Mouse (Mus musculus) myocyte (in vitro differentiated cells): ENCODE data around the gene Gtpbp10. TPM values are rescaled to one million over a fixed set of nuclear protein-coding genes. Genes with fewer than 3 reads are reported as not detected.
A peak's percentile ranks its signal among the peaks of the same experiment; 100 is the strongest.

Experiments
- H3K27me3 ChIP-seq: one replicate; pipeline ENCODE4 v1.6.1; 2011; ENCODE audit not compliant: control insufficient read depth, insufficient read depth, insufficient read length
- H3K36me3 ChIP-seq: one replicate; pipeline ENCODE4 v1.6.1; 2011; ENCODE audit not compliant: control insufficient read depth, insufficient read depth
- H3K4me2 ChIP-seq: one replicate; pipeline ENCODE4 v1.6.1; 2011; ENCODE audit warnings: low read depth, control low read depth
- H3K4me3 ChIP-seq: one replicate; pipeline ENCODE4 v1.5.1; 2011; ENCODE audit warnings: mild to moderate bottlenecking, control low read depth, moderate library complexity
- H3K79me2 ChIP-seq: one replicate; pipeline ENCODE4 v1.6.1; 2011; ENCODE audit not compliant: control insufficient read depth, insufficient read depth
- H3ac ChIP-seq: one replicate; pipeline ENCODE4 v1.6.1; 2011; ENCODE audit not compliant: control insufficient read depth, insufficient read length
- CEBPB ChIP-seq: IDR thresholded peaks from 2 replicates; pipeline ENCODE4 v1.6.1; 2011; ENCODE audit warnings: mild to moderate bottlenecking, moderate library complexity; ENCODE audit not compliant: poor library complexity, insufficient read depth, severe bottlenecking
- E2F4 ChIP-seq: IDR thresholded peaks from one replicate; pipeline ENCODE4 v1.6.1; 2011; ENCODE audit warnings: mild to moderate bottlenecking, control low read depth, moderate library complexity; ENCODE audit not compliant: insufficient read depth
- MAX ChIP-seq: IDR thresholded peaks from one replicate; pipeline ENCODE4 v1.6.1; 2011; ENCODE audit warnings: low read depth, mild to moderate bottlenecking, control low read depth
- MYOD1 ChIP-seq, 3 experiments: IDR thresholded peaks; one replicate each; pipeline ENCODE4 v1.6.1; 2011; ENCODE audit warnings: control low read depth in 2 of 3, low read depth in 2 of 3, mild to moderate bottlenecking in 2 of 3, moderate library complexity in 1 of 3; ENCODE audit not compliant: insufficient read length in 2 of 3, control insufficient read depth in 1 of 3
- MYOG ChIP-seq, 3 experiments: IDR thresholded peaks; one replicate each; pipeline ENCODE4 v1.6.1; 2011; ENCODE audit warnings: control low read depth in 2 of 3, low read depth in 2 of 3, mild to moderate bottlenecking in 2 of 3; ENCODE audit not compliant: insufficient read length in 2 of 3, control insufficient read depth in 1 of 3, insufficient read depth in 1 of 3
- POLR2A ChIP-seq: IDR thresholded peaks from one replicate; pipeline ENCODE4 v1.6.1; 2011; ENCODE audit warnings: low read depth, mild to moderate bottlenecking, control low read depth, moderate library complexity; ENCODE audit not compliant: insufficient read length
- POLR2AphosphoS2 ChIP-seq: IDR thresholded peaks from one replicate; pipeline ENCODE4 v1.6.1; 2011; ENCODE audit warnings: low read depth, control low read depth; ENCODE audit not compliant: insufficient read length
- REST ChIP-seq: IDR thresholded peaks from one replicate; pipeline ENCODE4 v1.6.1; 2011; ENCODE audit warnings: mild to moderate bottlenecking, control low read depth, moderate library complexity; ENCODE audit not compliant: insufficient read depth, insufficient read length
- SRF ChIP-seq: IDR thresholded peaks from one replicate; pipeline ENCODE4 v1.6.1; 2011; ENCODE audit warnings: low read depth; ENCODE audit not compliant: control insufficient read depth, insufficient read length
- TCF12 ChIP-seq: IDR thresholded peaks from one replicate; pipeline ENCODE4 v1.6.1; 2011; ENCODE audit warnings: mild to moderate bottlenecking, control low read depth; ENCODE audit not compliant: poor library complexity, insufficient read depth, severe bottlenecking
- TCF3 ChIP-seq: IDR thresholded peaks from one replicate; pipeline ENCODE4 v1.6.1; 2011; ENCODE audit warnings: low read depth, control low read depth; ENCODE audit not compliant: insufficient read length
- USF1 ChIP-seq: IDR thresholded peaks from one replicate; pipeline ENCODE4 v1.6.1; 2011; ENCODE audit warnings: low read depth, mild to moderate bottlenecking, control low read depth, moderate library complexity
- polyA plus RNA-seq: library from polyadenylated mRNA; unstranded; fragments of >200 nt; fragmentation: generic; extraction: Trizol; gene quantifications from one replicate; pipeline ENCODE4 v1.2.1, GENCODE M21; 2012; ENCODE audit warnings: missing spikeins

Gtpbp10 gene
- polyA plus RNA-seq, 1 experiment: 4.6 TPM

GRCm38 (mm10) chr5:5559798-5560197 is 460 bp upstream of the Gtpbp10 start:
- peak overlapping the region; percentile 79 for H3K4me2 ChIP-seq
- peak overlapping the region; percentile 52 for H3K4me3 ChIP-seq
- H3K36me3 ChIP-seq: no peaks in the 10 kb centered on the region
- TF ChIP-seq REST (no peak), E2F4 (no peak), MYOG (IDR thresholded peaks at IDR 0.05; ENCODE audit: control insufficient read depth in 1 of 3, insufficient read depth in 1 of 3, insufficient read length in 2 of 3, low read depth in 2 of 3) (no peak), USF1 (no peak), TCF3 (no peak), MAX (no peak), CEBPB (no peak), SRF (no peak), POLR2AphosphoS2 (no peak), MYOD1 (IDR thresholded peaks at IDR 0.05; ENCODE audit: control insufficient read depth in 1 of 3, insufficient read length in 2 of 3, low read depth in 2 of 3) (no peak), TCF12 (no peak), POLR2A (no peak)
- peaks cover 12% of the 10 kb centered on the region for H3K79me2 ChIP-seq
- H3K27me3 ChIP-seq: no peaks in the 10 kb centered on the region
- no peak overlapping the region for H3ac ChIP-seq

DNA sequence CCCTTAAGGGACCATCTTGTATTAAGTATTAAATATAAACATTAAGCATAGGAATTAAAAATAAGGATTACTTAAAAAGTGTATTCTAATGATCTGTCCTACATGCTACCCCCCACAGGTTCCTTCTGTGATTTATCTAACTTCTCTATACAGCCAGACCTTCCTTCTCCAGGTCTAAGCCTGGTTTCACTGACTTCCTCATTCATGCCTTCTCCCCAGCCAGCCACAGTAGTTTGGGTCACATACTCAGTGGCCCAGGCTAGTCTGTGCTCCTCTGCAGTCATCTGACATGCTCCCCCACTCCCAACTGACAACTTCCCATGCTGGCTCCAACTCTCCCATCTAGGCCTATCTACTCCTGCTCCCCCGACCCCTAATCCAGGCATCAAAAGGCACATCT is 8.2 kb downstream of the Gtpbp10 start:
- peaks cover 18% of the 10 kb centered on the region for H3K36me3 ChIP-seq

GRCm38 (mm10) chr5:5540385-5540784 is 19.0 kb downstream of the Gtpbp10 start:
- H3K36me3 ChIP-seq: peaks cover 16% of the 10 kb centered on the region
- no peak overlapping the region for H3ac ChIP-seq
- H3K4me3 ChIP-seq: no peak overlapping the region
- no peak for TF ChIP-seq SRF
- TF ChIP-seq E2F4: no peak
- TF ChIP-seq USF1: no peak
- no peak for TF ChIP-seq POLR2AphosphoS2
- TF ChIP-seq MAX: no peak
- TF ChIP-seq POLR2A: no peak
- no peak for TF ChIP-seq REST
- no peak for TF ChIP-seq TCF3
- TF ChIP-seq TCF12: no peak
- no peak for TF ChIP-seq MYOG (IDR thresholded peaks at IDR 0.05; ENCODE audit: control insufficient read depth in 1 of 3, insufficient read depth in 1 of 3, insufficient read length in 2 of 3, low read depth in 2 of 3)
- TF ChIP-seq MYOD1 (IDR thresholded peaks at IDR 0.05; ENCODE audit: control insufficient read depth in 1 of 3, insufficient read length in 2 of 3, low read depth in 2 of 3): no peak
- H3K27me3 ChIP-seq: no peaks in the 10 kb centered on the region
- H3K4me2 ChIP-seq: peak overlapping the region; percentile 22
- H3K79me2 ChIP-seq: no peaks in the 10 kb centered on the region

More for the DNA sequence above, 8.2 kb downstream of the Gtpbp10 start:
- no peaks in the 10 kb centered on the region for H3K27me3 ChIP-seq
- H3ac ChIP-seq: no peak overlapping the region
- no peak overlapping the region for H3K4me2 ChIP-seq
- no peaks in the 10 kb centered on the region for H3K79me2 ChIP-seq
- no peak for TF ChIP-seq MYOD1 (IDR thresholded peaks at IDR 0.05; ENCODE audit: control insufficient read depth in 1 of 3, insufficient read length in 2 of 3, low read depth in 2 of 3)
- TF ChIP-seq USF1: no peak
- no peak for TF ChIP-seq MAX
- no peak for TF ChIP-seq POLR2AphosphoS2
- no peak for TF ChIP-seq CEBPB
- TF ChIP-seq REST: no peak
- no peak for TF ChIP-seq E2F4
- no peak for TF ChIP-seq TCF12
- TF ChIP-seq MYOG (IDR thresholded peaks at IDR 0.05; ENCODE audit: control insufficient read depth in 1 of 3, insufficient read depth in 1 of 3, insufficient read length in 2 of 3, low read depth in 2 of 3): no peak
- TF ChIP-seq TCF3: no peak
- TF ChIP-seq POLR2A: no peak
- no peak for TF ChIP-seq SRF
- H3K4me3 ChIP-seq: no peak overlapping the region

GRCm38 (mm10) chr5:5539771-5540170 is 19.6 kb downstream of the Gtpbp10 start:
- Histone ChIP-seq H3K27me3 (no peaks in the 10 kb centered on the region), H3K4me2 (peak overlapping the region; percentile 22), H3ac (no peak overlapping the region), H3K79me2 (no peaks in the 10 kb centered on the region), H3K36me3 (peaks cover 16% of the 10 kb centered on the region), H3K4me3 (no peak overlapping the region)
- no peak for TF ChIP-seq E2F4
- no peak for TF ChIP-seq MAX
- no peak for TF ChIP-seq MYOD1 (IDR thresholded peaks at IDR 0.05; ENCODE audit: control insufficient read depth in 1 of 3, insufficient read length in 2 of 3, low read depth in 2 of 3)
- TF ChIP-seq POLR2A: no peak
- TF ChIP-seq CEBPB: no peak
- no peak for TF ChIP-seq SRF
- no peak for TF ChIP-seq TCF12
- no peak for TF ChIP-seq POLR2AphosphoS2
- TF ChIP-seq MYOG (IDR thresholded peaks at IDR 0.05; ENCODE audit: control insufficient read depth in 1 of 3, insufficient read depth in 1 of 3, insufficient read length in 2 of 3, low read depth in 2 of 3): no peak
- TF ChIP-seq REST: no peak
- TF ChIP-seq TCF3: no peak
- no peak for TF ChIP-seq USF1

GRCm38 (mm10) chr5:5536131-5536530 is 23.2 kb downstream of the Gtpbp10 start:
- TF ChIP-seq MYOD1 (IDR thresholded peaks at IDR 0.05; ENCODE audit: control insufficient read depth in 1 of 3, insufficient read length in 2 of 3, low read depth in 2 of 3) (no peak), CEBPB (no peak), TCF12 (no peak), USF1 (no peak), MAX (no peak), TCF3 (no peak), REST (no peak), E2F4 (no peak), POLR2A (no peak), SRF (no peak), MYOG (IDR thresholded peaks at IDR 0.05; ENCODE audit: control insufficient read depth in 1 of 3, insufficient read depth in 1 of 3, insufficient read length in 2 of 3, low read depth in 2 of 3) (no peak), POLR2AphosphoS2 (no peak)
- H3K27me3 ChIP-seq: no peaks in the 10 kb centered on the region
- no peaks in the 10 kb centered on the region for H3K79me2 ChIP-seq
- H3K4me3 ChIP-seq: no peak overlapping the region
- H3K4me2 ChIP-seq: no peak overlapping the region
- H3ac ChIP-seq: no peak overlapping the region
- peaks cover 5% of the 10 kb centered on the region for H3K36me3 ChIP-seq
